ENCODE assay signal across 8 mouse cellular contexts in genomic region chr11:119297996-119298395, GRCm38 (mm10). TPM values are rescaled to one million over a fixed set of nuclear protein-coding genes. Genes with fewer than 3 reads are reported as not detected.
DNase-seq lines count a peak whose midpoint lies in the region; ATAC-seq and TF ChIP-seq lines count a peak whose summit lies in the region.

No protein-coding gene starts in this region.

- H3K79me2 ChIP-seq in heart, adult 2 months (replicated peaks; ENCODE audit: control insufficient read depth, insufficient read depth, low read length): peaks cover 5% of the 10 kb centered on the region; the same call in 1 of the 2 replicates

- no peak for TF ChIP-seq CTCF in heart, adult 2 months (IDR thresholded peaks at IDR 0.05)
- TF ChIP-seq CTCF in E14TG2a.4 (conservative IDR thresholded peaks at IDR 0.05; ENCODE audit: low read length): no peak

- H3K9me3 ChIP-seq in heart, embryonic 14.5 days (ENCODE audit: control insufficient read depth, low read length): no peaks in the 10 kb centered on the region
- no peaks in the 10 kb centered on the region for H3K9me3 ChIP-seq in E14TG2a.4 (ENCODE audit: low read length)
- H3K9me3 ChIP-seq in hindbrain, embryonic 11.5 days (ENCODE audit: control insufficient read depth, low read length): no peaks in the 10 kb centered on the region
- H3K9me3 ChIP-seq in midbrain, embryonic 13.5 days: no peaks in the 10 kb centered on the region

- no peak for ATAC-seq in heart, embryonic 14.5 days (ENCODE audit: insufficient number of reproducible peaks, insufficient read depth, low FRiP score, low read depth)
- ATAC-seq in hindbrain, embryonic 11.5 days (ENCODE audit: low FRiP score): no peak
- ATAC-seq in midbrain, embryonic 13.5 days: no peak
- no peak for ATAC-seq in monocyte, adult 5-6 weeks (replicated peaks; ENCODE audit: insufficient number of reproducible peaks, low FRiP score, low TSS enrichment, poor library complexity, severe bottlenecking)

- no peaks in the 10 kb centered on the region for H3K27me3 ChIP-seq in heart, embryonic 14.5 days (ENCODE audit: control insufficient read depth, insufficient read depth, low read length)
- H3K27me3 ChIP-seq in heart, adult 2 months (ENCODE audit: control insufficient read depth, insufficient read depth, low read length): no peaks in the 10 kb centered on the region
- H3K27me3 ChIP-seq in E14TG2a.4 (ENCODE audit: insufficient read depth, low read length): no peaks in the 10 kb centered on the region
- no peaks in the 10 kb centered on the region for H3K27me3 ChIP-seq in hindbrain, embryonic 11.5 days (ENCODE audit: control insufficient read depth, insufficient read depth, low read length)
- no peaks in the 10 kb centered on the region for H3K27me3 ChIP-seq in midbrain, embryonic 13.5 days

- 79% methylated on average over 6 of the region's 6 CpGs for WGBS in heart, embryonic 14.5 days
- WGBS in heart, adult 2 months: 67% methylated on average over 6 of the region's 6 CpGs
- WGBS in hindbrain, embryonic 11.5 days: 86% methylated on average over 6 of the region's 6 CpGs
- WGBS in midbrain, embryonic 13.5 days: 88% methylated on average over 6 of the region's 6 CpGs

- H3K27ac ChIP-seq in heart, embryonic 14.5 days (replicated peaks in 1 of 2; ENCODE audit: control insufficient read depth in 1 of 2, insufficient read depth in 1 of 2, low read depth in 2 of 2, low read length in 2 of 2): 0 out of 4 replicates have a peak overlapping the region, but pooled peaks of 1 of the 2 experiments have one; percentile 10
- no peak overlapping the region for H3K27ac ChIP-seq in heart, adult 2 months
- H3K27ac ChIP-seq in hindbrain, embryonic 11.5 days (ENCODE audit: low read depth, low read length): no peak overlapping the region
- H3K27ac ChIP-seq in midbrain, embryonic 13.5 days: no peak overlapping the region

- no peak for TF ChIP-seq EP300 in heart, adult 2 months (IDR thresholded peaks at IDR 0.05; ENCODE audit: insufficient read depth, low read depth, low read length)

- H3K4me1 ChIP-seq in heart, embryonic 14.5 days (ENCODE audit: control insufficient read depth in 2 of 2, insufficient read depth in 2 of 2, low read length in 2 of 2): peaks cover 5 to 13% of the 10 kb centered on the region in 2 experiments
- H3K4me1 ChIP-seq in heart, adult 2 months (ENCODE audit: control insufficient read depth, insufficient read depth, low read length): peaks cover 4% of the 10 kb centered on the region
- peaks cover 72% of the 10 kb centered on the region for H3K4me1 ChIP-seq in E14TG2a.4 (replicated peaks; ENCODE audit: low read depth, low read length)
- peaks cover 8% of the 10 kb centered on the region for H3K4me1 ChIP-seq in hindbrain, embryonic 11.5 days (replicated peaks; ENCODE audit: control insufficient read depth, insufficient read depth, low read length)
- H3K4me1 ChIP-seq in midbrain, embryonic 13.5 days (replicated peaks): peaks cover 29% of the 10 kb centered on the region

- intact Hi-C loops in heart, adult 2 months (cut with DNase I): no loop called here

- peaks cover 54% of the 10 kb centered on the region for H3K36me3 ChIP-seq in heart, embryonic 14.5 days (ENCODE audit: control insufficient read depth, insufficient read depth, low read length)
- H3K36me3 ChIP-seq in heart, adult 2 months (ENCODE audit: control insufficient read depth, insufficient read depth, low read length): no peaks in the 10 kb centered on the region
- peaks cover 58% of the 10 kb centered on the region for H3K36me3 ChIP-seq in E14TG2a.4 (ENCODE audit: insufficient read depth, low read length)
- peaks cover 34% of the 10 kb centered on the region for H3K36me3 ChIP-seq in hindbrain, embryonic 11.5 days (ENCODE audit: control insufficient read depth, insufficient read depth, low read length)
- H3K36me3 ChIP-seq in midbrain, embryonic 13.5 days: peaks cover 52% of the 10 kb centered on the region

- peak overlapping the region; percentile 77 for H3K4me2 ChIP-seq in heart, embryonic 14.5 days (ENCODE audit: low read length)
- 0 out of 2 replicates have a peak overlapping the region, but pooled peaks have one; percentile 83 for H3K4me2 ChIP-seq in hindbrain, embryonic 11.5 days (replicated peaks; ENCODE audit: low read depth, low read length)
- H3K4me2 ChIP-seq in midbrain, embryonic 13.5 days (replicated peaks): peak overlapping the region; percentile 81

- H3K4me3 ChIP-seq in heart, embryonic 14.5 days (ENCODE audit: control insufficient read depth in 1 of 2, insufficient read depth in 1 of 2, low read depth in 1 of 2, low read length in 2 of 2): no peak overlapping the region
- H3K4me3 ChIP-seq in heart, adult 2 months: no peak overlapping the region
- H3K4me3 ChIP-seq in E14TG2a.4 (replicated peaks; ENCODE audit: low read length): peak overlapping the region; percentile 99
- no peak overlapping the region for H3K4me3 ChIP-seq in hindbrain, embryonic 11.5 days (ENCODE audit: low read depth, low read length)
- peak overlapping the region; percentile 93; the same call in 1 of the 2 replicates for H3K4me3 ChIP-seq in midbrain, embryonic 13.5 days (replicated peaks)

- no peak for TF ChIP-seq POLR2A in heart, adult 2 months (IDR thresholded peaks at IDR 0.05; ENCODE audit: insufficient read depth, low read depth, low read length)

- no peak for DNase-seq in heart, adult 2 months
- DNase-seq in hindbrain, embryonic 11.5 days (ENCODE audit: low spot score): no peak
- no peak for DNase-seq in embryo, embryonic 9.5 days (ENCODE audit: extremely low spot score)
- DNase-seq in right cerebral cortex, adult 18-20 months: no peak

- peak overlapping the region; percentile 96; the same call in 1 of the 2 replicates for H3K9ac ChIP-seq in heart, embryonic 14.5 days (ENCODE audit: low read length)
- no peak overlapping the region for H3K9ac ChIP-seq in heart, adult 2 months (ENCODE audit: low read depth, low read length)
- no peak overlapping the region for H3K9ac ChIP-seq in hindbrain, embryonic 11.5 days (ENCODE audit: low read depth, low read length)
- no peak overlapping the region for H3K9ac ChIP-seq in midbrain, embryonic 13.5 days (replicated peaks)

RNA-seq across cellular contexts. Expression of gene Eif4a3, which starts 1.9 kb away (rescaled TPM):
- 263 and 280 TPM in 2 replicates for polyA plus RNA-seq in heart, embryonic 14.5 days (2014; fragmentation: Nextera tagmentation; extraction: Ambion mirVana)
- 10 to 100 TPM; 60.5 to 67.3 TPM for total RNA-seq in heart, adult 2 months (2021)
- 59.9 and 95.2 TPM in 2 replicates for polyA plus RNA-seq in heart, adult 2 months (2012; rRNA removed)
- polyA plus RNA-seq in hindbrain, embryonic 11.5 days (2014; fragmentation: Nextera tagmentation; extraction: Ambion mirVana): 378 and 385 TPM in 2 replicates
- 317 and 341 TPM in 2 replicates for polyA plus RNA-seq in midbrain, embryonic 13.5 days (2015; fragmentation: Nextera tagmentation; extraction: Ambion mirVana)
- total RNA-seq in monocyte, adult 5-6 weeks (2017): 130 to 164 TPM (median 159 TPM) in 3 replicates

RNA-seq across cellular contexts. Expression of gene Card14, which starts 9.6 kb away (rescaled TPM):
- polyA plus RNA-seq in heart, embryonic 14.5 days (2014; fragmentation: Nextera tagmentation; extraction: Ambion mirVana): 0.39 and 0.51 TPM in 2 replicates
- under 1 TPM in 1 of 2 experiments, not detected in 1; 0.11 TPM for total RNA-seq in heart, adult 2 months (2021)
- polyA plus RNA-seq in heart, adult 2 months (2012; rRNA removed): 0.12 and 0.33 TPM in 2 replicates
- polyA plus RNA-seq in hindbrain, embryonic 11.5 days (2014; fragmentation: Nextera tagmentation; extraction: Ambion mirVana): not detected in 2 replicates
- polyA plus RNA-seq in midbrain, embryonic 13.5 days (2015; fragmentation: Nextera tagmentation; extraction: Ambion mirVana): 0.08 and 0.09 TPM in 2 replicates
- 0.19 TPM in 1 of 3 replicates, not detected in the others for total RNA-seq in monocyte, adult 5-6 weeks (2017)

RNA-seq across cellular contexts. Expression of gene Gaa, which starts 30.3 kb away (rescaled TPM):
- 73.6 and 75.7 TPM in 2 replicates for polyA plus RNA-seq in heart, embryonic 14.5 days (2014; fragmentation: Nextera tagmentation; extraction: Ambion mirVana)
- total RNA-seq in heart, adult 2 months (2021): 100 to 1,000 TPM in 1 of 2 experiments, 10 to 100 TPM in 1; 89.3 to 102 TPM
- polyA plus RNA-seq in heart, adult 2 months (2012; rRNA removed): 165 and 186 TPM in 2 replicates
- polyA plus RNA-seq in hindbrain, embryonic 11.5 days (2014; fragmentation: Nextera tagmentation; extraction: Ambion mirVana): 12.6 and 15.3 TPM in 2 replicates
- polyA plus RNA-seq in midbrain, embryonic 13.5 days (2015; fragmentation: Nextera tagmentation; extraction: Ambion mirVana): 49.9 and 50.7 TPM in 2 replicates
- total RNA-seq in monocyte, adult 5-6 weeks (2017): 8.7 to 20.4 TPM (median 12.8 TPM) in 3 replicates

RNA-seq across cellular contexts. Expression of gene Sgsh, which starts 57.3 kb away (rescaled TPM):
- 6.9 and 7.4 TPM in 2 replicates for polyA plus RNA-seq in heart, embryonic 14.5 days (2014; fragmentation: Nextera tagmentation; extraction: Ambion mirVana)
- 1 to 10 TPM; 5.5 to 5.7 TPM for total RNA-seq in heart, adult 2 months (2021)
- 10.6 and 11.1 TPM in 2 replicates for polyA plus RNA-seq in heart, adult 2 months (2012; rRNA removed)
- 4.4 and 6.0 TPM in 2 replicates for polyA plus RNA-seq in hindbrain, embryonic 11.5 days (2014; fragmentation: Nextera tagmentation; extraction: Ambion mirVana)
- 3.1 and 4.0 TPM in 2 replicates for polyA plus RNA-seq in midbrain, embryonic 13.5 days (2015; fragmentation: Nextera tagmentation; extraction: Ambion mirVana)
- 15.0 to 19.4 TPM (median 17.0 TPM) in 3 replicates for total RNA-seq in monocyte, adult 5-6 weeks (2017)

RNA-seq across cellular contexts. Expression of gene Slc26a11, which starts 57.4 kb away (rescaled TPM):
- 10.5 and 11.0 TPM in 2 replicates for polyA plus RNA-seq in heart, embryonic 14.5 days (2014; fragmentation: Nextera tagmentation; extraction: Ambion mirVana)
- total RNA-seq in heart, adult 2 months (2021): 1 to 10 TPM; 2.0 to 2.2 TPM
- polyA plus RNA-seq in heart, adult 2 months (2012; rRNA removed): 7.8 and 9.9 TPM in 2 replicates
- 3.3 and 3.8 TPM in 2 replicates for polyA plus RNA-seq in hindbrain, embryonic 11.5 days (2014; fragmentation: Nextera tagmentation; extraction: Ambion mirVana)
- 4.3 and 5.0 TPM in 2 replicates for polyA plus RNA-seq in midbrain, embryonic 13.5 days (2015; fragmentation: Nextera tagmentation; extraction: Ambion mirVana)
- total RNA-seq in monocyte, adult 5-6 weeks (2017): 8.4 to 16.4 TPM (median 13.5 TPM) in 3 replicates

Comparison
In these comparisons a context has a peak if more than half of its experiments do, and no peak if none do; other contexts are left out.
1. H3K4me3 ChIP-seq: peak in E14TG2a.4 (single experiment) and midbrain, embryonic 13.5 days (single experiment); none in heart, embryonic 14.5 days (0 of 2), heart, adult 2 months (single experiment) and hindbrain, embryonic 11.5 days (single experiment).
2. Peak in every context shown above with its lines, with median percentiles within 50 percentile points of each other: H3K4me2 ChIP-seq.